Mouse (Mus musculus) embryonic facial prominence, embryonic 14.5 days (tissue): ENCODE data around the gene Wnk4. TPM values are rescaled to one million over a fixed set of nuclear protein-coding genes. Genes with fewer than 3 reads are reported as not detected.
"Not testable (repeated sequence)": the region's sequence is repeated elsewhere in the genome, so short reads cannot be mapped to it uniquely, and the experiment has no call there.

Experiments
- ATAC-seq: fragments of 200-750 bp; cut with Nextera tagmentation; 2 replicates; pipeline ENCODE4 v1.8.0; 2017; ENCODE audit warnings: low read depth, moderate number of reproducible peaks, moderate TSS enrichment
- DNase-seq: peaks from one replicate; pipeline ENCODE4 v3.0.0-alpha.2; 2015; ENCODE audit warnings: low spot score
- H3K27ac ChIP-seq: fragments of 300-500 bp; sonication (generic); replicated peaks from 2 replicates; pipeline ENCODE4 v1.5.1; 2014; ENCODE audit warnings: low read depth, mild to moderate bottlenecking, low read length, moderate library complexity
- H3K27me3 ChIP-seq: fragments of 300-500 bp; sonication (generic); replicated peaks from 2 replicates; pipeline ENCODE4 v1.6.1; 2014; ENCODE audit warnings: low read length; ENCODE audit not compliant: control insufficient read depth, insufficient read depth
- H3K36me3 ChIP-seq: fragments of 300-500 bp; sonication (generic); 2 replicates; pipeline ENCODE4 v1.6.1; 2014; ENCODE audit warnings: low read length, mixed read lengths; ENCODE audit not compliant: control insufficient read depth, insufficient read depth
- H3K4me1 ChIP-seq: fragments of 300-500 bp; sonication (generic); 2 replicates; pipeline ENCODE4 v1.6.1; 2014; ENCODE audit warnings: antibody characterized with exemption, low read length; ENCODE audit not compliant: control insufficient read depth, insufficient read depth
- H3K4me2 ChIP-seq: fragments of 300-500 bp; sonication (generic); 2 replicates; pipeline ENCODE4 v1.6.1; 2014; ENCODE audit warnings: low read depth, mild to moderate bottlenecking, low read length, moderate library complexity, mixed read lengths
- H3K4me3 ChIP-seq: fragments of 300-500 bp; sonication (generic); 2 replicates; pipeline ENCODE4 v1.5.1; 2014; ENCODE audit warnings: low read depth, mild to moderate bottlenecking, low read length
- H3K9ac ChIP-seq: fragments of 300-500 bp; sonication (generic); 2 replicates; pipeline ENCODE4 v1.6.1; 2014; ENCODE audit warnings: low read depth, mild to moderate bottlenecking, low read length, moderate library complexity, mixed read lengths
- H3K9me3 ChIP-seq: fragments of 300-500 bp; sonication (generic); 2 replicates; pipeline ENCODE4 v1.6.1; 2016; ENCODE audit warnings: low read length; ENCODE audit not compliant: control insufficient read depth
- WGBS: fragments of 180-500 bp; shearing (Covaris S2); extraction: QIAGEN DNeasy Blood & Tissue Kit; methylation state at CpG from one replicate; pipeline ENCODE4 v1.1.7; 2014; 5-methylcytosine and 5-hydroxymethylcytosine counted together
- polyA plus RNA-seq: library from polyadenylated mRNA; unstranded; fragments of >200 nt; fragmentation: Nextera tagmentation; extraction: Ambion mirVana; gene quantifications from 2 replicates; pipeline ENCODE4 v1.2.1, GENCODE M21; 2014

Wnk4 gene
- polyA plus RNA-seq, 1 experiment from 2014 or later, result 11.9 TPM

- no peak for DNase-seq
- no peaks in the 10 kb centered on the region; the same call in 1 of the 2 replicates for H3K27me3 ChIP-seq
Measured at GRCm38 (mm10) chr11:101312150-101312549, 51.8 kb downstream of the Wnk4 start.

GRCm38 (mm10) chr11:101314567-101314966, 54.2 kb downstream of the Wnk4 start:
- WGBS, result 93% methylated on average over 1 of the region's 1 CpGs
- Histone ChIP-seq H3K4me3 (no peak overlapping the region), H3K9ac (no peak overlapping the region), H3K9me3 (no peaks in the 10 kb centered on the region), H3K4me1 (peaks cover 5% of the 10 kb centered on the region; the same call in 1 of the 2 replicates), H3K4me2 (no peak overlapping the region), H3K27me3 (no peaks in the 10 kb centered on the region), H3K27ac (no peak overlapping the region), H3K36me3 (peaks cover 19% of the 10 kb centered on the region)
- ATAC-seq (no peak), DNase-seq (no peak)

More at GRCm38 (mm10) chr11:101312150-101312549, 51.8 kb downstream of the Wnk4 start:
- H3K27ac ChIP-seq, result no peak overlapping the region
- H3K4me3 ChIP-seq, result no peak overlapping the region
- peaks cover 4% of the 10 kb centered on the region; the same call in 1 of the 2 replicates for H3K4me1 ChIP-seq
- ATAC-seq, result no peak
- H3K36me3 ChIP-seq, result no peaks in the 10 kb centered on the region
- H3K9me3 ChIP-seq, result no peaks in the 10 kb centered on the region
- H3K9ac ChIP-seq, result no peak overlapping the region
- WGBS, result 68% methylated on average over 3 of the region's 3 CpGs
- H3K4me2 ChIP-seq, result no peak overlapping the region

GRCm38 (mm10) chr11:101315082-101315650, 54.8 kb downstream of the Wnk4 start:
- Histone ChIP-seq H3K9ac (peak overlapping the region; percentile 87), H3K4me1 (peaks cover 5% of the 10 kb centered on the region; the same call in 1 of the 2 replicates), H3K27me3 (no peaks in the 10 kb centered on the region), H3K9me3 (no peaks in the 10 kb centered on the region), H3K4me3 (peak overlapping the region; percentile 96), H3K4me2 (peak overlapping the region; percentile 90), H3K36me3 (peaks cover 25% of the 10 kb centered on the region), H3K27ac (peak overlapping the region; percentile 82)
- DNase-seq (no peak), ATAC-seq (no peak)
- 82% methylated on average over 8 of the region's 8 CpGs for WGBS

- peak within 1 kb of the TSS; percentile 90 for H3K4me2 ChIP-seq
- DNase-seq (peak; percentile 94), ATAC-seq (peak; percentile 93)
- no peaks in the 10 kb centered on the region for H3K9me3 ChIP-seq
- under 1% methylated on average over 38 of the region's 62 CpGs for WGBS
- peak within 1 kb of the TSS; percentile 96 for H3K4me3 ChIP-seq
- peaks cover 5% of the 10 kb centered on the region; the same call in 1 of the 2 replicates for H3K4me1 ChIP-seq
- no peaks in the 10 kb centered on the region for H3K27me3 ChIP-seq
- H3K36me3 ChIP-seq, result peaks cover 33% of the 10 kb centered on the region
- H3K9ac ChIP-seq, result peak within 1 kb of the TSS; percentile 87
- H3K27ac ChIP-seq, result peak within 1 kb of the TSS; percentile 82
Measured at GRCm38 (mm10) chr11:101315665-101316500, 55.5 kb downstream of the Wnk4 start, which contains the start of gene Psme3. Gene Psme3, plus strand, starts transcription at chr11:101316213.

- 0% methylated on average over 17 of the region's 17 CpGs for WGBS
- no peaks in the 10 kb centered on the region for H3K27me3 ChIP-seq
- H3K27ac ChIP-seq, result peak overlapping the region; percentile 82
- H3K9me3 ChIP-seq, result no peaks in the 10 kb centered on the region
- DNase-seq (peak; percentile 39), ATAC-seq (peak; percentile 35)
- H3K4me3 ChIP-seq, result peak overlapping the region; percentile 96
- H3K36me3 ChIP-seq, result peaks cover 39% of the 10 kb centered on the region
- peak overlapping the region; percentile 87 for H3K9ac ChIP-seq
- peak overlapping the region; percentile 90 for H3K4me2 ChIP-seq
- peaks cover 5% of the 10 kb centered on the region; the same call in 1 of the 2 replicates for H3K4me1 ChIP-seq
Measured at GRCm38 (mm10) chr11:101316501-101316917, 56.1 kb downstream of the Wnk4 start.

GRCm38 (mm10) chr11:101323609-101324008, 63.2 kb downstream of the Wnk4 start:
- H3K27ac ChIP-seq, result no peak overlapping the region
- no peaks in the 10 kb centered on the region for H3K4me1 ChIP-seq
- no peaks in the 10 kb centered on the region for H3K27me3 ChIP-seq
- no peak overlapping the region for H3K4me3 ChIP-seq
- peak; percentile 64 for ATAC-seq
- peak; percentile 81 for DNase-seq
- H3K36me3 ChIP-seq, result peaks cover 76% of the 10 kb centered on the region
- H3K9ac ChIP-seq, result no peak overlapping the region
- H3K4me2 ChIP-seq, result no peak overlapping the region
- H3K9me3 ChIP-seq, result no peaks in the 10 kb centered on the region
- WGBS, result 20% methylated on average over 4 of the region's 4 CpGs

- H3K36me3 ChIP-seq, result peaks cover 64% of the 10 kb centered on the region
- no peak within 1 kb of the TSS for H3K4me2 ChIP-seq
- DNase-seq (no peak), ATAC-seq (no peak)
- no peak within 1 kb of the TSS for H3K27ac ChIP-seq
- H3K4me1 ChIP-seq, result no peaks in the 10 kb centered on the region
- H3K9me3 ChIP-seq, result no peaks in the 10 kb centered on the region
- H3K9ac ChIP-seq, result no peak within 1 kb of the TSS
- no peaks in the 10 kb centered on the region for H3K27me3 ChIP-seq
- no peak within 1 kb of the TSS for H3K4me3 ChIP-seq
- 93% methylated on average over 5 of the region's 5 CpGs for WGBS
Measured at GRCm38 (mm10) chr11:101324763-101325162, 64.4 kb downstream of the Wnk4 start, which contains the start of gene Aoc2. Gene Aoc2, plus strand, starts transcription at chr11:101325063.

- not testable (repeated sequence) for H3K4me3 ChIP-seq, H3K9me3 ChIP-seq, H3K4me1 ChIP-seq, H3K27me3 ChIP-seq, ATAC-seq, DNase-seq, H3K4me2 ChIP-seq, H3K27ac ChIP-seq, H3K9ac ChIP-seq
- peaks cover 60% of the 10 kb centered on the region for H3K36me3 ChIP-seq
- WGBS, result 90% methylated on average over 11 of the region's 11 CpGs
Measured at GRCm38 (mm10) chr11:101325201-101325600, 64.8 kb downstream of the Wnk4 start.
